Mouse (Mus musculus) hindbrain, postnatal 0 days (tissue): ENCODE results near the gene Pgm2. TPM values are rescaled to one million over a fixed set of nuclear protein-coding genes. Genes with fewer than 3 reads are reported as not detected.
A peak's percentile ranks its signal among the peaks of the same experiment; 100 is the strongest.

Experiments
- ATAC-seq: fragments of 200-750 bp; cut with Nextera tagmentation; 2 replicates; pipeline ENCODE4 v1.8.0; 2017; ENCODE audit warnings: mild to moderate bottlenecking, moderate TSS enrichment, moderate library complexity
- DNase-seq: peaks from one replicate; pipeline ENCODE4 v3.0.0-alpha.2; 2015; ENCODE audit warnings: low spot score
- H3K27ac ChIP-seq: fragments of 300-500 bp; sonication (generic); 2 replicates; pipeline ENCODE4 v1.5.1; 2014; ENCODE audit warnings: mild to moderate bottlenecking
- H3K27me3 ChIP-seq: fragments of 300-500 bp; sonication (generic); 2 replicates; pipeline ENCODE4 v1.6.1; 2014; ENCODE audit warnings: low read length, mixed read lengths; ENCODE audit not compliant: insufficient read depth
- H3K36me3 ChIP-seq: fragments of 300-500 bp; sonication (generic); 2 replicates; pipeline ENCODE4 v1.6.1; 2014; ENCODE audit warnings: low read length, mixed read lengths; ENCODE audit not compliant: insufficient read depth
- H3K4me1 ChIP-seq: fragments of 300-500 bp; sonication (generic); 2 replicates; pipeline ENCODE4 v1.6.1; 2014; ENCODE audit warnings: antibody characterized with exemption, low read length, mixed read lengths; ENCODE audit not compliant: insufficient read depth
- H3K4me2 ChIP-seq: fragments of 300-500 bp; sonication (generic); 2 replicates; pipeline ENCODE4 v1.6.1; 2014; ENCODE audit warnings: low read depth, mild to moderate bottlenecking, low read length, moderate library complexity, mixed read lengths
- H3K4me3 ChIP-seq: fragments of 300-500 bp; sonication (generic); 2 replicates; pipeline ENCODE4 v1.5.1; 2014; ENCODE audit warnings: low read length
- H3K9ac ChIP-seq: fragments of 300-500 bp; sonication (generic); replicated peaks from 2 replicates; pipeline ENCODE4 v1.6.1; 2014; ENCODE audit warnings: mild to moderate bottlenecking, low read length, moderate library complexity, mixed read lengths
- H3K9me3 ChIP-seq: fragments of 300-500 bp; sonication (generic); 2 replicates; pipeline ENCODE4 v1.6.1; 2016; ENCODE audit warnings: low read length, mixed read lengths
- CTCF ChIP-seq: IDR thresholded peaks from 2 replicates; pipeline ENCODE4 v1.5.1; 2016; ENCODE audit warnings: antibody characterized with exemption, control low read depth, low read depth
- WGBS: fragments of 180-500 bp; shearing (Covaris S2); extraction: QIAGEN DNeasy Blood & Tissue Kit; methylation state at CpG from one replicate; pipeline ENCODE4 v1.1.7; 2014; 5-methylcytosine and 5-hydroxymethylcytosine counted together
- polyA plus RNA-seq: library from polyadenylated mRNA; unstranded; fragments of >200 nt; fragmentation: Nextera tagmentation; extraction: Ambion mirVana; gene quantifications from 2 replicates; pipeline ENCODE4 v1.2.1, GENCODE M21; 2015
- total RNA-seq: library from RNA; depleted of rRNA; stranded (reverse); fragments of >200 nt; gene quantifications from 2 replicates; pipeline ENCODE4 v1.2.3, GENCODE M21; 2014

Pgm2 gene
- total and polyA plus RNA-seq, 2 experiments from 2014 or later: 11.4 to 14.8 TPM

- no peak for DNase-seq
- no peaks in the 10 kb centered on the region for H3K27me3 ChIP-seq
- H3K9ac ChIP-seq: no peak overlapping the region
- no peak overlapping the region for H3K4me3 ChIP-seq
- ATAC-seq: no peak
- 86% methylated on average over 9 of the region's 9 CpGs for WGBS
- H3K36me3 ChIP-seq: no peaks in the 10 kb centered on the region
- TF ChIP-seq CTCF: no peak
- H3K27ac ChIP-seq: no peak overlapping the region
- H3K4me2 ChIP-seq: no peak overlapping the region
- no peaks in the 10 kb centered on the region for H3K9me3 ChIP-seq
- H3K4me1 ChIP-seq: 0 out of 2 replicates have a peak, but pooled peaks cover 1% of the 10 kb centered on the region
Measured at GRCm38 (mm10) chr5:64088740-64089139, 4.0 kb upstream of the Pgm2 start.

GRCm38 (mm10) chr5:64093349-64093871 is 660 bp downstream of the Pgm2 start:
- peak overlapping the region; percentile 73 for H3K9ac ChIP-seq
- ATAC-seq (peak; percentile 43; the same call in 1 of the 2 replicates), DNase-seq (peak; percentile 9)
- H3K4me2 ChIP-seq: peak overlapping the region; percentile 66
- H3K4me1 ChIP-seq: peaks cover 8% of the 10 kb centered on the region; the same call in 1 of the 2 replicates
- H3K27me3 ChIP-seq: no peaks in the 10 kb centered on the region
- H3K27ac ChIP-seq: peak overlapping the region; percentile 76; the same call in 1 of the 2 replicates
- TF ChIP-seq CTCF: no peak
- H3K36me3 ChIP-seq: 0 out of 2 replicates have a peak, but pooled peaks cover 3% of the 10 kb centered on the region
- peak overlapping the region; percentile 75 for H3K4me3 ChIP-seq
- H3K9me3 ChIP-seq: no peaks in the 10 kb centered on the region
- 4% methylated on average over 15 of the region's 15 CpGs for WGBS

- Histone ChIP-seq H3K9me3 (no peaks in the 10 kb centered on the region), H3K4me1 (peaks cover 8% of the 10 kb centered on the region; the same call in 1 of the 2 replicates), H3K4me3 (no peak overlapping the region), H3K4me2 (no peak overlapping the region), H3K27me3 (no peaks in the 10 kb centered on the region), H3K36me3 (0 out of 2 replicates have a peak, but pooled peaks cover 3% of the 10 kb centered on the region), H3K27ac (no peak overlapping the region), H3K9ac (no peak overlapping the region)
- 84% methylated on average over 5 of the region's 5 CpGs for WGBS
- ATAC-seq: no peak
- no peak for TF ChIP-seq CTCF
- DNase-seq: no peak
Measured at GRCm38 (mm10) chr5:64095342-64095993, 2.7 kb downstream of the Pgm2 start.

GRCm38 (mm10) chr5:64101993-64102716 is 9.4 kb downstream of the Pgm2 start:
- H3K9ac ChIP-seq: no peak overlapping the region
- 75% methylated on average over 9 of the region's 9 CpGs for WGBS
- no peak overlapping the region for H3K27ac ChIP-seq
- no peak for TF ChIP-seq CTCF
- H3K4me2 ChIP-seq: no peak overlapping the region
- no peak overlapping the region for H3K4me3 ChIP-seq
- H3K4me1 ChIP-seq: no peaks in the 10 kb centered on the region
- DNase-seq (no peak), ATAC-seq (no peak)
- H3K36me3 ChIP-seq: peaks cover 18% of the 10 kb centered on the region
- H3K27me3 ChIP-seq: no peaks in the 10 kb centered on the region
- H3K9me3 ChIP-seq: no peaks in the 10 kb centered on the region

- DNase-seq: no peak
- peaks cover 23% of the 10 kb centered on the region for H3K36me3 ChIP-seq
- WGBS: 32% methylated on average over 7 of the region's 7 CpGs
Measured at GRCm38 (mm10) chr5:64102717-64103075, 9.9 kb downstream of the Pgm2 start.

GRCm38 (mm10) chr5:64107596-64108289 is 15.0 kb downstream of the Pgm2 start:
- no peak for DNase-seq
- Histone ChIP-seq H3K27me3 (no peaks in the 10 kb centered on the region), H3K4me1 (no peaks in the 10 kb centered on the region), H3K4me2 (no peak overlapping the region), H3K9ac (no peak overlapping the region), H3K36me3 (peaks cover 45% of the 10 kb centered on the region), H3K4me3 (no peak overlapping the region), H3K9me3 (no peaks in the 10 kb centered on the region), H3K27ac (no peak overlapping the region)
- TF ChIP-seq CTCF: no peak
- no peak for ATAC-seq
- 89% methylated on average over 11 of the region's 11 CpGs for WGBS

More at GRCm38 (mm10) chr5:64102717-64103075, 9.9 kb downstream of the Pgm2 start:
- TF ChIP-seq CTCF: no peak
- Histone ChIP-seq H3K9me3 (no peaks in the 10 kb centered on the region), H3K4me1 (no peaks in the 10 kb centered on the region), H3K27me3 (no peaks in the 10 kb centered on the region), H3K4me2 (no peak overlapping the region), H3K4me3 (no peak overlapping the region), H3K9ac (no peak overlapping the region), H3K27ac (no peak overlapping the region)
- ATAC-seq: no peak
